ENCODE assay signal across 19 mouse cellular contexts in the genomic region with DNA sequence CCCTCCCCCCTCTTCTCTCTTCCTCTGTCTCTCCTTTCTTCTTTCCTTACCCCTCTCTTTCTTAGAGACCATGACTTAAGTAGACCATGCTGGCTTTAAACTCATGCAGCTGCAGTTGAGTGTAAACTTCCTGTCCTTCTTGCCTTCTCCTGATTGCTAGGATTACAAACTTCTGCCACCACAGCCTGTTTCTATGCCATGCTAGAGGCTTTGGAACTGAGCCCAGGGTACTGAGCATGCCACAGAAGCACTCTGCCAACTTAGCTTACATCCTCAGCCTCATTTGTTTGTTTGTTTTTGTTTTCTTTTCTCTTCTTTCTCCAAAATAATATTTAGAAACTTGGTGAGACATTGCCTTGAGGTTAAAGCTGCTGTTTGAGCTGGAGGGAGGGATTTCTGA. TPM values are rescaled to one million over a fixed set of nuclear protein-coding genes. Genes with fewer than 3 reads are reported as not detected.
DNase-seq lines count a peak whose midpoint lies in the region; ATAC-seq and TF ChIP-seq lines count a peak whose summit lies in the region.
"Had no signal": no experiment of that assay in that cellular context is flagged by ENCODE, and none has a peak within 500 bp of the region (broad histone marks: within the 10 kb centered on the region; RNA-seq: fewer than 3 reads in every experiment).

No protein-coding gene starts in this region.

- no peaks in the 10 kb centered on the region for H3K9me3 ChIP-seq in forebrain, embryonic 14.5 days (replicated peaks; ENCODE audit: control insufficient read depth, low read length)
- H3K9me3 ChIP-seq in forebrain, embryonic 13.5 days (replicated peaks) = no peaks in the 10 kb centered on the region
- no peaks in the 10 kb centered on the region; the same call in 1 of the 2 replicates for H3K9me3 ChIP-seq in kidney, embryonic 14.5 days (ENCODE audit: control insufficient read depth, low read length)
- H3K9me3 ChIP-seq in intestine, postnatal 0 days (ENCODE audit: control insufficient read depth) = no peaks in the 10 kb centered on the region
- H3K9me3 ChIP-seq: neural tube, embryonic 12.5 days had no signal

- no peak for ATAC-seq in forebrain, embryonic 14.5 days
- no peak for ATAC-seq in forebrain, embryonic 13.5 days
- no peak for ATAC-seq in kidney, embryonic 14.5 days (ENCODE audit: low FRiP score, low TSS enrichment)
- ATAC-seq in intestine, postnatal 0 days = no peak
- ATAC-seq: midbrain, embryonic 16.5 days; Patski had no signal

- 0 out of 2 replicates have a peak, but pooled peaks cover 4% of the 10 kb centered on the region for H3K4me1 ChIP-seq in forebrain, embryonic 14.5 days (ENCODE audit: control insufficient read depth, insufficient read depth, low read length)
- 0 out of 2 replicates have a peak, but pooled peaks cover 3% of the 10 kb centered on the region for H3K4me1 ChIP-seq in forebrain, embryonic 13.5 days
- 0 out of 2 replicates have a peak, but pooled peaks cover 4% of the 10 kb centered on the region for H3K4me1 ChIP-seq in kidney, embryonic 14.5 days (ENCODE audit: control insufficient read depth, insufficient read depth, low read length)
- H3K4me1 ChIP-seq in intestine, postnatal 0 days (replicated peaks; ENCODE audit: control insufficient read depth, insufficient read depth, low read length) = no peaks in the 10 kb centered on the region
- H3K4me1 ChIP-seq: neural tube, embryonic 12.5 days had no signal

- H3K27me3 ChIP-seq in forebrain, embryonic 14.5 days (replicated peaks; ENCODE audit: control insufficient read depth, insufficient read depth, low read length) = no peaks in the 10 kb centered on the region
- no peaks in the 10 kb centered on the region for H3K27me3 ChIP-seq in forebrain, embryonic 13.5 days
- H3K27me3 ChIP-seq in kidney, embryonic 14.5 days (ENCODE audit: control insufficient read depth, insufficient read depth, low read length) = no peaks in the 10 kb centered on the region
- H3K27me3 ChIP-seq in intestine, postnatal 0 days (replicated peaks; ENCODE audit: control insufficient read depth, insufficient read depth, low read length) = no peaks in the 10 kb centered on the region
- H3K27me3 ChIP-seq: neural tube, embryonic 12.5 days had no signal

- peak; percentile 64 for DNase-seq in forebrain, embryonic 14.5 days (ENCODE audit: low spot score)
- no peak for DNase-seq in kidney, adult 9 months
- DNase-seq in adipocyte (ENCODE audit: low spot score) = peak; percentile 54
- DNase-seq in left cerebral cortex, postnatal 14 days (ENCODE audit: low spot score in 2 of 2) = no peak
- DNase-seq in embryo, embryonic 10.5 days (ENCODE audit: low spot score) = no peak
- DNase-seq: adrenal gland, adult 2 months; cerebellum, postnatal 25 days; gastrocnemius, postnatal 36 days; kidney, adult 18-20 months had no signal

- intact Hi-C loops in left cerebral cortex, postnatal 14 days (cut with DNase I) = no loop called here

- TF ChIP-seq CTCF in intestine, postnatal 0 days (IDR thresholded peaks at IDR 0.05; ENCODE audit: low read depth) = no peak

- no peak overlapping the region for H3K9ac ChIP-seq in forebrain, embryonic 14.5 days (ENCODE audit: low read length)
- no peak overlapping the region for H3K9ac ChIP-seq in forebrain, embryonic 13.5 days
- H3K9ac ChIP-seq in kidney, embryonic 14.5 days (ENCODE audit: low read depth, low read length) = no peak overlapping the region
- no peak overlapping the region for H3K9ac ChIP-seq in intestine, postnatal 0 days (ENCODE audit: low read depth, low read length)
- H3K9ac ChIP-seq: liver, embryonic 14.5 days; neural tube, embryonic 12.5 days had no signal

- H3K27ac ChIP-seq in forebrain, embryonic 14.5 days (ENCODE audit: low read depth, low read length) = no peak overlapping the region
- H3K27ac ChIP-seq in forebrain, embryonic 13.5 days = no peak overlapping the region
- peak overlapping the region; percentile 49; the same call in 1 of the 2 replicates for H3K27ac ChIP-seq in kidney, embryonic 14.5 days (ENCODE audit: low read depth, low read length)
- H3K27ac ChIP-seq in intestine, postnatal 0 days (ENCODE audit: low read depth, low read length) = peak overlapping the region; percentile 4; the same call in 1 of the 2 replicates
- H3K27ac ChIP-seq: liver, embryonic 14.5 days; neural tube, embryonic 12.5 days had no signal

- H3K36me3 ChIP-seq in forebrain, embryonic 14.5 days (ENCODE audit: control insufficient read depth, insufficient read depth, low read length) = no peaks in the 10 kb centered on the region
- H3K36me3 ChIP-seq in forebrain, embryonic 13.5 days (ENCODE audit: poor library complexity, severe bottlenecking) = no peaks in the 10 kb centered on the region
- H3K36me3 ChIP-seq in kidney, embryonic 14.5 days (ENCODE audit: control insufficient read depth, insufficient read depth, low read length) = no peaks in the 10 kb centered on the region
- no peaks in the 10 kb centered on the region for H3K36me3 ChIP-seq in intestine, postnatal 0 days (ENCODE audit: control insufficient read depth, insufficient read depth)
- H3K36me3 ChIP-seq: neural tube, embryonic 12.5 days had no signal

- H3K4me3 ChIP-seq in forebrain, embryonic 14.5 days (ENCODE audit: low read depth, low read length) = no peak overlapping the region
- H3K4me3 ChIP-seq in forebrain, embryonic 13.5 days = no peak overlapping the region
- H3K4me3 ChIP-seq in kidney, embryonic 14.5 days (ENCODE audit: low read length) = no peak overlapping the region
- no peak overlapping the region for H3K4me3 ChIP-seq in intestine, postnatal 0 days (ENCODE audit: low read depth, low read length)
- H3K4me3 ChIP-seq: neural tube, embryonic 12.5 days had no signal

- no peak overlapping the region for H3K4me2 ChIP-seq in forebrain, embryonic 14.5 days (ENCODE audit: low read length)
- no peak overlapping the region for H3K4me2 ChIP-seq in forebrain, embryonic 13.5 days
- H3K4me2 ChIP-seq in kidney, embryonic 14.5 days (replicated peaks; ENCODE audit: low read depth, low read length) = no peak overlapping the region
- no peak overlapping the region for H3K4me2 ChIP-seq in intestine, postnatal 0 days (replicated peaks; ENCODE audit: low read depth)
- H3K4me2 ChIP-seq: neural tube, embryonic 12.5 days had no signal

RNA-seq across cellular contexts. Expression of a gene that starts 25.4 kb away (rescaled TPM):
- 48.9 and 52.1 TPM in 2 replicates for polyA plus RNA-seq in forebrain, embryonic 14.5 days (2014; fragmentation: Nextera tagmentation; extraction: Ambion mirVana)
- 62.1 and 63.3 TPM in 2 replicates for polyA plus RNA-seq in forebrain, embryonic 13.5 days (2015; fragmentation: Nextera tagmentation; extraction: Ambion mirVana)
- 174 and 188 TPM in 2 replicates for polyA plus RNA-seq in kidney, embryonic 14.5 days (2014; fragmentation: Nextera tagmentation; extraction: Ambion mirVana)
- 90.5 and 97.9 TPM in 2 replicates for polyA plus RNA-seq in intestine, postnatal 0 days (2015; fragmentation: Nextera tagmentation; extraction: Ambion mirVana)
- total RNA-seq in left cerebral cortex, postnatal 14 days (2021) = 10 to 100 TPM in 1 of 2 experiments, 1 to 10 TPM in 1; 10.0 to 11.1 TPM

RNA-seq across cellular contexts. Expression of a gene that starts 48.5 kb away (rescaled TPM):
- polyA plus RNA-seq in forebrain, embryonic 14.5 days (2014; fragmentation: Nextera tagmentation; extraction: Ambion mirVana) = 0.64 and 0.97 TPM in 2 replicates
- polyA plus RNA-seq in forebrain, embryonic 13.5 days (2015; fragmentation: Nextera tagmentation; extraction: Ambion mirVana) = 0.65 and 0.78 TPM in 2 replicates
- 0.19 and 0.69 TPM in 2 replicates for polyA plus RNA-seq in kidney, embryonic 14.5 days (2014; fragmentation: Nextera tagmentation; extraction: Ambion mirVana)
- polyA plus RNA-seq in intestine, postnatal 0 days (2015; fragmentation: Nextera tagmentation; extraction: Ambion mirVana) = 0.13 TPM in 1 of 2 replicates, not detected in the other
- total RNA-seq in left cerebral cortex, postnatal 14 days (2021) = under 1 TPM in 1 of 2 experiments, not detected in 1; 0.23 TPM
- total RNA-seq: adrenal gland, adult 2 months; gastrocnemius, postnatal 36 days; hematopoietic stem cell, adult 5-6 weeks; left cerebral cortex, postnatal 10 days had no signal
- polyA plus RNA-seq: adrenal gland, adult 2 months; liver, embryonic 14.5 days; Patski; small intestine, adult 2 months had no signal

RNA-seq across cellular contexts. Expression of a gene that starts 48.6 kb away (rescaled TPM):
- polyA plus RNA-seq in forebrain, embryonic 14.5 days (2014; fragmentation: Nextera tagmentation; extraction: Ambion mirVana) = 0.09 and 0.28 TPM in 2 replicates
- 0.13 and 0.21 TPM in 2 replicates for polyA plus RNA-seq in forebrain, embryonic 13.5 days (2015; fragmentation: Nextera tagmentation; extraction: Ambion mirVana)
- polyA plus RNA-seq in kidney, embryonic 14.5 days (2014; fragmentation: Nextera tagmentation; extraction: Ambion mirVana) = 0.19 and 0.22 TPM in 2 replicates
- 0.07 and 0.18 TPM in 2 replicates for polyA plus RNA-seq in intestine, postnatal 0 days (2015; fragmentation: Nextera tagmentation; extraction: Ambion mirVana)
- total RNA-seq in left cerebral cortex, postnatal 14 days (2021) = under 1 TPM in 1 of 2 experiments, not detected in 1; 0.87 TPM
- total RNA-seq: adrenal gland, adult 2 months; gastrocnemius, postnatal 36 days; left cerebral cortex, postnatal 10 days had no signal
- polyA plus RNA-seq: adrenal gland, adult 2 months; small intestine, adult 2 months had no signal

Comparison
In these comparisons a context has a peak if more than half of its experiments do, and no peak if none do; other contexts are left out.
1. DNase-seq: peak in forebrain, embryonic 14.5 days (single experiment) and adipocyte (single experiment); none in kidney, adult 9 months (single experiment), left cerebral cortex, postnatal 14 days (0 of 2) and embryo, embryonic 10.5 days (single experiment).
2. H3K27ac ChIP-seq: peak in kidney, embryonic 14.5 days (single experiment) and intestine, postnatal 0 days (single experiment); none in forebrain, embryonic 14.5 days (single experiment) and forebrain, embryonic 13.5 days (single experiment).